Mouse (Mus musculus) forebrain, embryonic 12.5 days (tissue): ENCODE results near the gene Arpp21. TPM values are rescaled to one million over a fixed set of nuclear protein-coding genes. Genes with fewer than 3 reads are reported as not detected.

Experiments
- ATAC-seq: fragments of 200-750 bp; cut with Nextera tagmentation; 2 replicates; pipeline ENCODE4 v1.8.0; 2017; ENCODE audit warnings: moderate TSS enrichment; ENCODE audit not compliant: low FRiP score
- H3K27ac ChIP-seq: fragments of 300-500 bp; sonication (generic); 2 replicates; pipeline ENCODE4 v1.5.1; 2016; ENCODE audit warnings: mild to moderate bottlenecking
- H3K27me3 ChIP-seq: fragments of 300-500 bp; sonication (generic); 2 replicates; pipeline ENCODE4 v1.6.1; 2016; ENCODE audit warnings: mild to moderate bottlenecking
- H3K36me3 ChIP-seq: fragments of 300-500 bp; sonication (generic); replicated peaks from 2 replicates; pipeline ENCODE4 v1.6.1; 2016; ENCODE audit warnings: mild to moderate bottlenecking
- H3K4me1 ChIP-seq: fragments of 300-500 bp; sonication (generic); 2 replicates; pipeline ENCODE4 v1.6.1; 2016
- H3K4me2 ChIP-seq: fragments of 300-500 bp; sonication (generic); 2 replicates; pipeline ENCODE4 v1.6.1; 2016; ENCODE audit warnings: mild to moderate bottlenecking, moderate library complexity
- H3K4me3 ChIP-seq: fragments of 300-500 bp; sonication (generic); replicated peaks from 2 replicates; pipeline ENCODE4 v1.5.1; 2016; ENCODE audit warnings: mild to moderate bottlenecking
- H3K9ac ChIP-seq: fragments of 300-500 bp; sonication (generic); 2 replicates; pipeline ENCODE4 v1.6.1; 2016; ENCODE audit warnings: mild to moderate bottlenecking
- H3K9me3 ChIP-seq: fragments of 300-500 bp; sonication (generic); 2 replicates; pipeline ENCODE4 v1.6.1; 2016
- WGBS: fragments of 180-500 bp; shearing (Covaris S2); methylation state at CpG from one replicate; pipeline ENCODE4 v1.1.7; 2016; 5-methylcytosine and 5-hydroxymethylcytosine counted together
- polyA plus RNA-seq: library from polyadenylated mRNA; unstranded; fragments of >200 nt; fragmentation: Nextera tagmentation; extraction: Ambion mirVana; gene quantifications from 2 replicates; pipeline ENCODE4 v1.2.1, GENCODE M21; 2016

Gene Arpp21
- polyA plus RNA-seq, 1 experiment from 2014 or later, result 10.4 TPM

DNA sequence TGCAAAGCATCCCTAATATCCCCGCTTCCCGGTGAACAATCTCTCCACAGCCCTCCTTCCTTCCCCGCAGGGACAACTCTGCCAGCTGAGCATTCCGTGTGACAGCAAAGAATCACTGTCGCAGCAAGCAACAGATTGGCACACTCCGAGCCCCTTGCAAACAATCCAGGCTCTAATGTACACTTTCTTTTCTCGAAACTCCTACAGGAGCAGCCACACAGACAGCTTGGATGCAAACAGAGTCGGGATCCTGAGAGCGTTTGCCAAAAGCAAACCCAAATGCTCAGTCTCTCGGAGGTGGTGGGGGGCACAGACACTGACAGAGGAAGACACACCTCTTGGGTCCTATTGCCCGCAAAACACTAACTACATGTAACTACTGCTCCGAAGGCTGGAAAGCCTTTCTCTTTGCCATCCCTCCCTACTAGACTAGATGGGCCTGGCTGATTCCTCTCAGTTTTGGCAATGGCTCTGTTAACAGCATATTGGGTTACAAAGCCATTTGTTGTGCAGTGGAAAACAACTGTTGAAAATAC lies 47.3 kb downstream of the Arpp21 start:
- H3K27me3 ChIP-seq, result peaks cover 23% of the 10 kb centered on the region
- H3K4me1 ChIP-seq, result peaks cover 30% of the 10 kb centered on the region
- H3K4me3 ChIP-seq, result no peak overlapping the region
- no peak overlapping the region for H3K4me2 ChIP-seq
- H3K9me3 ChIP-seq, result no peaks in the 10 kb centered on the region
- 47% methylated on average over 12 of the region's 12 CpGs for WGBS
- H3K9ac ChIP-seq, result no peak overlapping the region
- H3K27ac ChIP-seq, result no peak overlapping the region
- no peak for ATAC-seq
- no peaks in the 10 kb centered on the region for H3K36me3 ChIP-seq

DNA sequence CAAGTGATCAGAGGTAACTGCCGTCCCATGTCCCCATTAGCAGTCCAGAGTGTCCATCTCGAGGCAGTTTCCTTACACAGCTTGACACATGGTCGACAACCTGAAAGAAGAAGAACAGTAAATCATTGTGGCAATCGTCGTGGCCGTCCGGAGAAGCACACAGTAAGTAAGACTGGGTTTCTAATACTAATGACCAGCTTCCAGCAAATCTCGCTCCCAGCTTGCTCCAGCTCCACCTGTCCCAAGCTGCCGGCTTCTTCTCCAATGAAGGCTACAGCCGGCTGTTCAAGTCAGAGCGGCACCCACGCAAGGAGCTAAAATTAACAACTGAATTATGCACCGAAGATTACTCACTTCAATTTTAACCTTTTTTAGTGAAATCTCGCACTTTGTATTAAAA lies 48.1 kb downstream of the Arpp21 start:
- Histone ChIP-seq H3K27ac (no peak overlapping the region), H3K36me3 (no peaks in the 10 kb centered on the region), H3K27me3 (peaks cover 23% of the 10 kb centered on the region), H3K4me3 (no peak overlapping the region), H3K4me2 (peak overlapping the region; percentile 30), H3K4me1 (peaks cover 30% of the 10 kb centered on the region), H3K9ac (no peak overlapping the region), H3K9me3 (no peaks in the 10 kb centered on the region)
- no peak for ATAC-seq
- 32% methylated on average over 14 of the region's 14 CpGs for WGBS

DNA sequence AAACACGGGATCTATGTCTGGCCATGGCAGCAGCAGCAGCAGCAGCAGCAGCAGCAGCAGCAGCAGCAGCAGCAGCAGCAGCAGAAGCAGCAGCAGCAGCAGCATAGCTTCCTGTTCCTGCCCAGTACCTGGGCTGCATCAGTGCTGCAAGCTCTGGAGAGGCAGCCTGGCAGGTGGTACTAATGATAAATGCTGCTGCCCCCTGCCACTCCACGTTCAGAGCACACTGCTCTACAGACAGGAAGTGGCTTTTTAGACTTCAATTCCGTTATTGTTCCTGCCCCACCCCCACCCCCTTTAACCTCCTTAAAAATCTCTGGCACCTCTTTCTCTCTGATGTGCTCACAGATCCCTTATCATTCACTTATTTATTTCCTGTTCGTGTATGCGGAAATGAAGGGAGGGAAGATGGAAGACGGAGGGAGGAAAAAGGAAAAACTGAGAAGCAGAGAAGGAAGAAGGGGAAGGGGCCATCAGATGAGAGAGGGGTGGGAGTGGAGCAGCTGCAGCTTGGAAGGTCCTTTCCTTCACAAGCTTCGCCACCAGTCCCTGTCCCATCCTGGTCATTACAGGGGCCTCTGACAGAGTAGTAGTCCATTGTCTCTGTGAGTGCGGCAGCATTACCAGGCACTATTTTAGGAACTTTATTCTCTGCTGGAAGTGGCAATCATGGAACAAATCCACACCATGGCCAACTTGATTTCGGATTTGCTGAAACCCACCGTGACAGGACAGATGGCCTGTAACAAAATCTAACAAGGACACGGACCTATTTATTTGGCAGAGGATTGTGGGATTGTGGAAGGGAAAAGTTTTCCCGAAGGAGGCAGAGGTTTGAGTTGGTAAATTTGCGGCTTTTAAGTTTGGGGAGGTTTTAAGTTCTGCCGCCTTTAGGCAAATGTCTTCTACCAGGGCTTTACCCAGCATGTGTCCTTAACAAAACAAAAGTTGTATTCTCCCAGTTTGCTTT lies 49.1 kb downstream of the Arpp21 start:
- WGBS, result 13% methylated on average over 14 of the region's 14 CpGs
- peaks cover 23% of the 10 kb centered on the region for H3K27me3 ChIP-seq
- ATAC-seq, result peak; percentile 58; the same call in 1 of the 2 replicates
- 0 out of 2 replicates have a peak overlapping the region, but pooled peaks have one; percentile 17 for H3K9ac ChIP-seq
- peaks cover 30% of the 10 kb centered on the region for H3K4me1 ChIP-seq
- H3K36me3 ChIP-seq, result no peaks in the 10 kb centered on the region
- H3K27ac ChIP-seq, result no peak overlapping the region
- no peaks in the 10 kb centered on the region for H3K9me3 ChIP-seq
- H3K4me3 ChIP-seq, result no peak overlapping the region
- peak overlapping the region; percentile 30 for H3K4me2 ChIP-seq

DNA sequence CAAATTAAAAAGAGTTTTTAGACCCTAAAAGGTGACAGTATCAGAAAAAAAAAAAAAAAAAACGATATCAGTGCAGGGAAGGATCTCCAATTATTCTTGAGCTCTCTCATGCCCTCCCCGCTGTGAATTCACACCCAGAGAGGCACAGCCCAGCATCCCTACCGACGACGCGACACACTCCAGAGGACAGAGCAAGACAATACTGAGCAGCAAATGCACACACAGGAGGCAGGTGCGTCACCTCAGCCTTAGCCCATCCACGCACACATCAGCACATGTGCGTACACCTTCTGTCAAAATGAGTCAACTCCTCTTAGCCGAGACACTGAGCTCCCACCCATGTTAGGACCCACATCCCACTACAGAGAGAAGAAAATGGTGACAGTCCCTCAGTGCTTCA lies 50.0 kb downstream of the Arpp21 start:
- Histone ChIP-seq H3K4me1 (peaks cover 30% of the 10 kb centered on the region), H3K27me3 (peaks cover 23% of the 10 kb centered on the region), H3K4me3 (no peak overlapping the region), H3K36me3 (no peaks in the 10 kb centered on the region), H3K4me2 (no peak overlapping the region), H3K9me3 (no peaks in the 10 kb centered on the region), H3K9ac (no peak overlapping the region), H3K27ac (no peak overlapping the region)
- ATAC-seq, result 0 out of 2 replicates have a peak, but pooled peaks have one; percentile 15
- 58% methylated on average over 10 of the region's 10 CpGs for WGBS

DNA sequence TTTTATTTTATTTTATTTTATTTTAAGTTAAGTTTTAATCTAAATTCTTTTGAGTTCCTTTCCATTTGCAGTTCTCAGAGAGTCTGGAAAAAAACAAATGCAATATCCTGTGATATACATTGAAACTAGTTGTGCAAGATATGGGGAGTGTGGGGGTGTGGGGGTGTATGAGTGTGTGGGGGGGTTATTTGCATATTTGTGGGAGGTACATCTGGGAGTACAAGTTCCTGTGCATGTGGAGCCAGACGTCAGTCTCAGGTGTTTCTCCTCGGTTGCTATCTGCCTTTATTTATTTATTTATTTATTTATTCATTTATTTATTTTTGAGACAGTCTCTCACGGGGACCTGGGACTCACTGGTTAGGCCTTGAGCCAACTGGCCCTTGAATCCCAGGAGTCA lies 53.0 kb downstream of the Arpp21 start:
- no peak overlapping the region for H3K4me3 ChIP-seq
- ATAC-seq, result no peak
- 82% methylated on average over 3 of the region's 3 CpGs for WGBS

DNA sequence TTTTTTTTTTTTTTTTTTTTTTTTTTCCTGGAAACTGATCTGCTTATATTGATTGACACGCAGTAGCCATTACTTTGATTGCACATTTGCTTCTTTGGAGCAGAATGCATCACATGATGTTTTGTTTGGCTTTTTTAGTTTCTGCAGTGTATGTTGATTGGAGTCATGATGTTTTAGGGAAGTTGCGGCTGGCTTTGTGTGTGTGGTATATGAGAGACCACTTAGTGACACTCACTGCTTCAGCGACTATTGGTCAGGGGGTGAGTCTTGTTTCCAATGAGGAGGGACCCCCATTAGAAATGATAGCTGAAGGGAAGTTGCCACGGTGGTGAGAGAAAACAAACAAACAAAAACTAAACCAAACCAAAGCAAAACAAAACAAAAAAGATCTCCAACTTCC lies 55.7 kb downstream of the Arpp21 start:
- no peak for ATAC-seq
- Histone ChIP-seq H3K4me2 (no peak overlapping the region), H3K4me1 (peaks cover 7% of the 10 kb centered on the region), H3K4me3 (no peak overlapping the region), H3K9ac (no peak overlapping the region), H3K9me3 (no peaks in the 10 kb centered on the region), H3K27me3 (peaks cover 4% of the 10 kb centered on the region; the same call in 1 of the 2 replicates), H3K27ac (no peak overlapping the region), H3K36me3 (no peaks in the 10 kb centered on the region)
- WGBS, result 80% methylated on average over 4 of the region's 4 CpGs

More for the DNA sequence above, 53.0 kb downstream of the Arpp21 start:
- no peaks in the 10 kb centered on the region for H3K36me3 ChIP-seq
- no peak overlapping the region for H3K27ac ChIP-seq
- no peaks in the 10 kb centered on the region for H3K9me3 ChIP-seq
- no peak overlapping the region for H3K9ac ChIP-seq
- peaks cover 23% of the 10 kb centered on the region for H3K27me3 ChIP-seq
- peaks cover 21% of the 10 kb centered on the region for H3K4me1 ChIP-seq
- no peak overlapping the region for H3K4me2 ChIP-seq

DNA sequence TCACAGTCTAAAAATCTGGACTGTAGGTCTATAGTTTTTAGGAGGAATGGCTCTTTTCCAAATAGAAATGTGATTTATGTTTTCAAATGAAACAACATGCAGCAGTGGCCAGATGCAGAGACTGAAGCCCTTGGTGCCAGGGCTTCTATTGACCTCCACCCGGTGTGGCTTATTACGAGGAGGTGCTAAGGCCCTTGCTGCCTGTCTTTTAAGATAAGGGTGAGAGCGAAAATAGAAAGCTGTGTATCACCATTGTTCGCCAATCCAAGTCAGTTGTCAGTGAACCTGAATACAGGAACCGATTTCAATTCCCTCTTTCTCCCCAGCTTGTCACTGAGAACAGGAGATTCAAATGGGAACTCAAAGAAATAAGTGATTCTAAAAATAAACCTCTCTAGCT lies 57.3 kb downstream of the Arpp21 start:
- Histone ChIP-seq H3K4me2 (no peak overlapping the region), H3K36me3 (no peaks in the 10 kb centered on the region), H3K27ac (no peak overlapping the region), H3K4me3 (no peak overlapping the region), H3K9ac (no peak overlapping the region), H3K27me3 (peaks cover under 1% of the 10 kb centered on the region; the same call in 1 of the 2 replicates), H3K9me3 (no peaks in the 10 kb centered on the region), H3K4me1 (peaks cover 15% of the 10 kb centered on the region)
- ATAC-seq, result no peak
- 58% methylated on average over 5 of the region's 5 CpGs for WGBS

DNA sequence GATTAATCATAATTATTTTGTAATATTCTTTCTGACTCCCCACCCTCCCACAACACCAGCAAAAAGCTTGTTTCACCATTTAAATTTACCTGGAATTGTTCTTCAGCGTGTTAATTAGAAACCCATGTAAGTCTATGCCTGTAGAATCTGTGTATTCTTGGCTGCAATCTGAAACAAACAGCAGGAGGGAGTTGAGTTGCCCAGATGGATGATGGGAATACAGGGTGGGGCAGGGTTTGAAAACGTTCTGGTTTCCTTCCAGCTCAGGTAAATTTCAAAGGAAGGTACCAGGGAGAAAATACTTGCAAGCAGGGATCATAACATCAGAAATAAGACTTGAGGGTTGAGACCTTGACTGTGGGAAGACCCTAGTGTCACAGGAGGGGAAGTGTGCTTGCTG lies 58.2 kb downstream of the Arpp21 start:
- H3K27me3 ChIP-seq, result peaks cover 3% of the 10 kb centered on the region; the same call in 1 of the 2 replicates
- no peak overlapping the region for H3K4me3 ChIP-seq
- no peaks in the 10 kb centered on the region for H3K9me3 ChIP-seq
- no peak for ATAC-seq
- H3K27ac ChIP-seq, result no peak overlapping the region
- 74% methylated on average over 2 of the region's 2 CpGs for WGBS
- H3K9ac ChIP-seq, result no peak overlapping the region
- no peaks in the 10 kb centered on the region for H3K36me3 ChIP-seq
- peaks cover 15% of the 10 kb centered on the region for H3K4me1 ChIP-seq
- no peak overlapping the region for H3K4me2 ChIP-seq

DNA sequence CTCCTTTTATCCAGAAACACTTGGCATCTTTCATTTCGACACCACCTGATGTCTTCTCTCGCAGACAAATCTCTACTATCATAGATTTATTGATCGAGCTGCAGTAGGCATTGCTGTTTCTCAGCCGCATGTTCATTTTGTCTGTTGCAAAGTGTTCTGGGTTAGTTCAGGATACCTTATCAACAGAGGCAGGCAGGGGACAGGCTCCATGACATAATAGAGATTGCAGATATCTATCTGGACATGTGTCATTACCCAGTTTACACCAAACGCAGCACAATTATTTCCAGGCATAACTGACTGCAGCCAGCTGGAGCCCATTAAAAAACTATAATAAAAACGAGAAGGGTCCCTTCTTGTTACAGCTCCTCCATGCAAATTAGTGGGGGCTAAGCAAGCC lies 59.4 kb downstream of the Arpp21 start:
- no peak for ATAC-seq
- WGBS, result 78% methylated on average over 6 of the region's 6 CpGs

DNA sequence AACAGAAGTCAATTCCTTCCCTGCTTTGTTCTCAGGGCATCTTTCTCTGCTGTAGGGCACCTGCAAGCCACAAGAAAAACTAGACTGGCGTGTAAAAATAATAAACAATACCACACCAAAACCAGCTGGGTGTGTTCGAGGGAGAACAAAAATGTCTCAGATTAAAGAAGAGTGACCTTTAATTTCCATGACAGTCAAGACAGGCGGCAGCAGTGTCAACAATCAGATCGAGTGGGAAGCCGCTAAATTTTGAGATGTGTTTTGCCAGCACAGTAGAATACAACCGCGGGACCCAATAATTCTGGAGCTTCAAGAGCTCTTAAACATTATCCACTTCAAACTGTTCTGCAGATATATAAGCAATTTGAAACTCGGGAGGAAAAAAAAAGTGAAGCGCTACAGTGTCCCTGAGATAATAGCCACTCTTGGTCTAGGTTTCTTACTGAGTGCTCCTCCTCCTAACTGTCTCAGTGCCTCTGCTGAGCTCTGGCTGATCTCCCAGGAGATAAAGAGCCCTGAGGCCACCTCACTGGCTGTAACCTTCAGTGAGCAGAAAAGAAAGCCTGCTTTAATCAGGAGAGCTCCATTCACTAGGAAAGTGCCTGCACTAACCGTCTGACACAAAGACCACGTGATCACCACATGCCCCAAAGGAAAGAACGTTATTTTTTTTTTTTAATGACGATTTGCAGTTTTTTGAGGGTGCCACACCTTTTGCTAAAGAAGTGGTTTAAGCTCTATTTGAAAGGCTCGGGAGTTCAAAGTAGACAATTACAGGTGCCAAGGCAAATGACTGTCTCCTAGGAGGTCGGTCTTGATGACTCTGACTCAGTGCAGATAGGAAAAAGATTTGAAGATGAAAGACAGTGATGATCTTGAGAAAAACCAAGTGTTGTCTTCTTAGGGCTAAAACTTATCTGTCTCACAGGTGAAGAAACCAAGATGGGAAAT lies 61.1 kb downstream of the Arpp21 start:
- 24% methylated on average over 15 of the region's 15 CpGs for WGBS
- Histone ChIP-seq H3K9ac (no peak overlapping the region), H3K27ac (no peak overlapping the region), H3K4me1 (peaks cover 15% of the 10 kb centered on the region), H3K4me2 (peak overlapping the region; percentile 13), H3K27me3 (peaks cover 3% of the 10 kb centered on the region; the same call in 1 of the 2 replicates), H3K4me3 (no peak overlapping the region), H3K36me3 (no peaks in the 10 kb centered on the region), H3K9me3 (no peaks in the 10 kb centered on the region)
- peak; percentile 77; the same call in 1 of the 2 replicates for ATAC-seq

More for the DNA sequence above, 59.4 kb downstream of the Arpp21 start:
- no peak overlapping the region for H3K9ac ChIP-seq
- no peaks in the 10 kb centered on the region for H3K36me3 ChIP-seq
- no peak overlapping the region for H3K4me2 ChIP-seq
- H3K4me3 ChIP-seq, result no peak overlapping the region
- peaks cover 15% of the 10 kb centered on the region for H3K4me1 ChIP-seq
- H3K9me3 ChIP-seq, result no peaks in the 10 kb centered on the region
- no peak overlapping the region for H3K27ac ChIP-seq
- H3K27me3 ChIP-seq, result peaks cover 3% of the 10 kb centered on the region; the same call in 1 of the 2 replicates

DNA sequence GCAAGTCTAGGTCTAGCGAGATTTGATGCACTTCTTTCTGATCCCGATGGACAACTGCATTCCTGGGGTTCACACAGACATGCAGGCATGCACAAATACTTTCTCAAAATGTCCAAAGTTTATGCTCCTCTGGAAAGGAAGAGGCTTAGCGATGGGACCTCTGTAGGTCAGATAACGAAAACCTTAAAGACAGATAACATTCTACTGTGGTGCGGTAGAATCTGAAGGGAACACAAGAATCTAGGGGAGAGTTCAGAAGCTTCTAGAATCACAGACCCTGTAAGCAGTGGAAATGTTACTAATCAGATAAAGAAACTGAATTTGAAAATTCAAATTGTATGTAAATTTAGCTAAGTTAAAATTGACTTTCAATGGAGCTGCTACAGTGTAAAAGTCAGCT lies 62.0 kb downstream of the Arpp21 start:
- no peak overlapping the region for H3K4me3 ChIP-seq
- H3K4me2 ChIP-seq, result no peak overlapping the region
- no peaks in the 10 kb centered on the region for H3K36me3 ChIP-seq
- peaks cover 3% of the 10 kb centered on the region; the same call in 1 of the 2 replicates for H3K27me3 ChIP-seq
- H3K4me1 ChIP-seq, result peaks cover 15% of the 10 kb centered on the region
- ATAC-seq, result no peak
- 91% methylated on average over 5 of the region's 5 CpGs for WGBS
- no peak overlapping the region for H3K27ac ChIP-seq
- no peak overlapping the region for H3K9ac ChIP-seq
- H3K9me3 ChIP-seq, result no peaks in the 10 kb centered on the region

DNA sequence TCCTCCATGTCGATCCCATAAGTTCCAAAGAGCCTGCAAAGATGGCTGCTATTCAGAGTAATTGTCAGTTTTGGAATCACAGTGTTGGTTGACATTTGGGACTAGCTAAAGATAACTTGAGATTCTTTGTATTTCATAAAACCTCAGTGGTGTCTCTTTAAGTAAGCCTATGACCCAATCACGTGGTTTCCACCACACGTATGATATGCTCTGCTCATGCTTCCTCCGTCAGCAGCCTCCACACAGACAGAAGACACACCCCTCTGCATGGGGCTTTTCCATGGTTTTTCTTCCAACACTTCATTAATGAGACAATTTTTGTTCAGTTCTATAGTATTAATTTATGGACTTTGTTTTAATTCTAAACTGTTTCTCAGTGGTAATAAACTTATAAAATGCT lies 71.1 kb downstream of the Arpp21 start:
- Histone ChIP-seq H3K4me2 (no peak overlapping the region), H3K4me3 (no peak overlapping the region), H3K4me1 (no peaks in the 10 kb centered on the region), H3K36me3 (no peaks in the 10 kb centered on the region), H3K9ac (no peak overlapping the region), H3K9me3 (no peaks in the 10 kb centered on the region), H3K27ac (no peak overlapping the region), H3K27me3 (no peaks in the 10 kb centered on the region)
- no peak for ATAC-seq
- 86% methylated on average over 4 of the region's 4 CpGs for WGBS
